Mouse (Mus musculus): ENCODE measurements around the gene Atp5g2. TPM values are rescaled to one million over a fixed set of nuclear protein-coding genes. Genes with fewer than 3 reads are reported as not detected.

Gene Atp5g2
- total RNA-seq (2018; cell fraction: chromatin; rRNA removed) = 10 to 100 TPM in 23 of 26 experiments, 1 to 10 TPM in 3; 3.2 to 47.9 (median 19.3) TPM
- 100 to 1,000 TPM; 127 to 273 (median 180) TPM for total RNA-seq (2018; cell fraction: cytosol; rRNA removed)
- total RNA-seq (2018; cell fraction: nucleus; rRNA removed) = 10 to 100 TPM; 17.7 to 73.0 (median 39.7) TPM
- 113 to 295 TPM (median 267 TPM) in 3 replicates for polyA plus RNA-seq (2018)

GRCm38 (mm10) chr15:102672215-102673071, at the start of gene Atp5g2:
Gene Atp5g2 (minus strand): TSS chr15:102672352.
- 30% methylated on average over 28 of the region's 37 CpGs for WGBS (ENCODE audit: missing documents)
- no peaks in the 10 kb centered on the region for H3K36me3 ChIP-seq (ENCODE audit: inconsistent target)
- peak within 1 kb of the TSS; percentile 26 for H3K4me3 ChIP-seq (ENCODE audit: inconsistent target)
- peak within 1 kb of the TSS; percentile 40 for H3K27ac ChIP-seq
- peaks cover 32% of the 10 kb centered on the region for H3K79me2 ChIP-seq (ENCODE audit: inconsistent target)

- H3K79me2 ChIP-seq (ENCODE audit: inconsistent target) = no peaks in the 10 kb centered on the region
- 2% methylated on average over 13 of the region's 14 CpGs for WGBS (ENCODE audit: missing documents)
- no peak overlapping the region for H3K27ac ChIP-seq
- peak overlapping the region; percentile 98 for H3K4me3 ChIP-seq (ENCODE audit: inconsistent target)
- peaks cover 32% of the 10 kb centered on the region for H3K36me3 ChIP-seq (ENCODE audit: inconsistent target)
Observed at GRCm38 (mm10) chr15:102721016-102721898, 49.1 kb upstream of the Atp5g2 start.

- peaks cover 78% of the 10 kb centered on the region for H3K36me3 ChIP-seq (ENCODE audit: inconsistent target)
- whole genome bisulfite sequencing (ENCODE audit: missing documents) = 96% methylated on average over 9 of the region's 12 CpGs
- no peak overlapping the region for H3K4me3 ChIP-seq (ENCODE audit: inconsistent target)
- no peaks in the 10 kb centered on the region for H3K79me2 ChIP-seq (ENCODE audit: inconsistent target)
- no peak overlapping the region for H3K27ac ChIP-seq
Observed at GRCm38 (mm10) chr15:102716132-102716531, 44.0 kb upstream of the Atp5g2 start.

- no peak overlapping the region for H3K27ac ChIP-seq
- whole genome bisulfite sequencing (ENCODE audit: missing documents) = 96% methylated on average over 6 of the region's 6 CpGs
- no peaks in the 10 kb centered on the region for H3K79me2 ChIP-seq (ENCODE audit: inconsistent target)
- H3K36me3 ChIP-seq (ENCODE audit: inconsistent target) = peaks cover 54% of the 10 kb centered on the region
- no peak overlapping the region for H3K4me3 ChIP-seq (ENCODE audit: inconsistent target)
Observed at GRCm38 (mm10) chr15:102707736-102708269, 35.7 kb upstream of the Atp5g2 start.

- Histone ChIP-seq H3K36me3 (ENCODE audit: inconsistent target) (peaks cover 37% of the 10 kb centered on the region), H3K79me2 (ENCODE audit: inconsistent target) (no peaks in the 10 kb centered on the region), H3K27ac (no peak overlapping the region), H3K4me3 (ENCODE audit: inconsistent target) (no peak overlapping the region)
- 88% methylated on average over 7 of the region's 7 CpGs for WGBS (ENCODE audit: missing documents)
Observed at GRCm38 (mm10) chr15:102705923-102706503, 33.9 kb upstream of the Atp5g2 start.

GRCm38 (mm10) chr15:102705226-102705894, 33.2 kb upstream of the Atp5g2 start:
- Histone ChIP-seq H3K27ac (no peak overlapping the region), H3K36me3 (ENCODE audit: inconsistent target) (peaks cover 31% of the 10 kb centered on the region), H3K4me3 (ENCODE audit: inconsistent target) (no peak overlapping the region), H3K79me2 (ENCODE audit: inconsistent target) (no peaks in the 10 kb centered on the region)
- WGBS (ENCODE audit: missing documents) = 76% methylated on average over 9 of the region's 9 CpGs

GRCm38 (mm10) chr15:102704806-102705205, 32.7 kb upstream of the Atp5g2 start:
- 69% methylated on average over 5 of the region's 5 CpGs for WGBS (ENCODE audit: missing documents)
- Histone ChIP-seq H3K4me3 (ENCODE audit: inconsistent target) (no peak overlapping the region), H3K36me3 (ENCODE audit: inconsistent target) (peaks cover 25% of the 10 kb centered on the region), H3K27ac (no peak overlapping the region), H3K79me2 (ENCODE audit: inconsistent target) (no peaks in the 10 kb centered on the region)

GRCm38 (mm10) chr15:102702972-102703371, 30.8 kb upstream of the Atp5g2 start:
- no peak overlapping the region for H3K4me3 ChIP-seq (ENCODE audit: inconsistent target)
- H3K79me2 ChIP-seq (ENCODE audit: inconsistent target) = no peaks in the 10 kb centered on the region
- 42% methylated on average over 3 of the region's 3 CpGs for WGBS (ENCODE audit: missing documents)
- H3K36me3 ChIP-seq (ENCODE audit: inconsistent target) = peaks cover 7% of the 10 kb centered on the region; the same call in 1 of the 2 replicates
- no peak overlapping the region for H3K27ac ChIP-seq

GRCm38 (mm10) chr15:102698193-102698592, 26.0 kb upstream of the Atp5g2 start:
- Histone ChIP-seq H3K4me3 (ENCODE audit: inconsistent target) (no peak overlapping the region), H3K27ac (no peak overlapping the region), H3K79me2 (ENCODE audit: inconsistent target) (no peaks in the 10 kb centered on the region), H3K36me3 (ENCODE audit: inconsistent target) (no peaks in the 10 kb centered on the region)
- WGBS (ENCODE audit: missing documents) = 4% methylated on average over 10 of the region's 11 CpGs

- Histone ChIP-seq H3K79me2 (ENCODE audit: inconsistent target) (no peaks in the 10 kb centered on the region), H3K4me3 (ENCODE audit: inconsistent target) (no peak overlapping the region), H3K27ac (no peak overlapping the region), H3K36me3 (ENCODE audit: inconsistent target) (no peaks in the 10 kb centered on the region)
- 54% methylated on average over 3 of the region's 3 CpGs for WGBS (ENCODE audit: missing documents)
Observed at GRCm38 (mm10) chr15:102696899-102697298, 24.7 kb upstream of the Atp5g2 start.

- no peak overlapping the region for H3K27ac ChIP-seq
Observed at GRCm38 (mm10) chr15:102693600-102693999, 21.4 kb upstream of the Atp5g2 start.

GRCm38 (mm10) chr15:102692991-102693411, 20.8 kb upstream of the Atp5g2 start:
- WGBS (ENCODE audit: missing documents) = 0% methylated on average over 32 of the region's 32 CpGs
- Histone ChIP-seq H3K36me3 (ENCODE audit: inconsistent target) (no peaks in the 10 kb centered on the region), H3K4me3 (ENCODE audit: inconsistent target) (peak overlapping the region; percentile 10; the same call in 1 of the 2 replicates), H3K27ac (no peak overlapping the region), H3K79me2 (ENCODE audit: inconsistent target) (no peaks in the 10 kb centered on the region)

More at GRCm38 (mm10) chr15:102693600-102693999, 21.4 kb upstream of the Atp5g2 start:
- Histone ChIP-seq H3K36me3 (ENCODE audit: inconsistent target) (no peaks in the 10 kb centered on the region), H3K4me3 (ENCODE audit: inconsistent target) (no peak overlapping the region), H3K79me2 (ENCODE audit: inconsistent target) (no peaks in the 10 kb centered on the region)
- 9% methylated on average over 11 of the region's 11 CpGs for WGBS (ENCODE audit: missing documents)

- Histone ChIP-seq H3K27ac (no peak overlapping the region), H3K79me2 (ENCODE audit: inconsistent target) (no peaks in the 10 kb centered on the region), H3K36me3 (ENCODE audit: inconsistent target) (no peaks in the 10 kb centered on the region), H3K4me3 (ENCODE audit: inconsistent target) (peak overlapping the region; percentile 10; the same call in 1 of the 2 replicates)
- WGBS (ENCODE audit: missing documents) = 5% methylated on average over 25 of the region's 26 CpGs
Observed at GRCm38 (mm10) chr15:102692321-102692804, 20.2 kb upstream of the Atp5g2 start.

Measured in macrophage (primary cell).